Mouse (Mus musculus) activated CD4-positive, CD25-positive, alpha-beta regulatory T cell, adult 4 months (primary cell): ENCODE measurements at regions not wholly inside any gene's neighbourhood (a gene's known extent, or its start where the extent isn't known, plus 50 kb on each side); places are given as distances from the start of the nearest gene placed in this dataset.

Experiments used
- ATAC-seq: one replicate; pipeline ENCODE4 v1.8.0; 2017

DNA sequence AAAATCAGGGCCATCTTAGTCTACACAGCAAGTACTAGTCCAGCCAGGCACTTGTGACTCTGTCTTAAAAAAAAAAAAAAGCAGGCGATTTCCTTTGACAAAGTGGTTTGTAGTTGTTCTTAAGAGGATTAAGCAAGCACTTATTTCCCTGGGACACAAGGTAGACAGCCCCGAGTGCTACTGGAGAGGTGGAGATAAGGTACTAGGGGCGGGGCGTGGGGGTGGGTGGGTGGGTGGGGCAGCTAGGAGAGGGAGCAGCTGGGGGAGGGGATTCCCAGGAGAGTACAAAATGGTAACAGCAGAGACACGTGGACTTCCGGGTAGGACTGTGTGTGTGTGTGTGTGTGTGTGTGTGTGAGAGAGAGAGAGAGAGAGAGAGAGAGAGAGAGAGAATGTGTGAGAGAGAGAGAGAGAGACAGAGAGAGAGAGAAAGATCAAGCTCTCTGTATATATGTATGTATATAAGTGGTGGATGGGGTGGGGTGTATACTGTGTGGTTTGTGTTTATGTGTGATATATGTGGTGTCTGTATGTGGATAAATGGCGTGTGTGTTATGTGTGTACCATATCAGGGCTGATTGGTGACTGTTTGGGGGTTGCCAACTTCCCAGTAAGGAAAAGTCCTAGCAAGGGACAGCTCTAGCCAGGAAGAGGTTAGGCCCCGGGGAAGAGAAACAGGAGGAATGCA is 72.1 kb upstream of the Tle3 start:
- no peak for ATAC-seq

DNA sequence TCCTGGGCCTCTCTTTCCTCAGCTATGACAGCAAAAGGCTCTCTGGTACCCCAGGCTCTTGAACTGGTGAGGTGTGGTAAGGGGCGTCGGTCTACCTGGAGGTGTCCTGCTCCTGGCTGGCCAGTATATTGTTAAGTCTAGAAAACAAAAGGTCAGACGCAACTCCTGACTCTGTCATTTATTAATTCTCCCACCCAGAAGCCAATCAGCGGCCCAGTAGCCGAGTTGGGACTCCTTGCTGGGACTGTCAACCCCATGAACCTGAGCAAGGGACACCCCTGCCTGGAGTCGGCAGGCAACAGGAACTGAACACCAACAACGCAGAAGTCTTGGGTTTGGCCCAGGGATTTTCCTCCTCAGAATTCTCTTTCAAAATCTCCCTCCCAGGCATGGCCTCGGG is 71.1 kb upstream of the Tle3 start:
- no peak for ATAC-seq

DNA sequence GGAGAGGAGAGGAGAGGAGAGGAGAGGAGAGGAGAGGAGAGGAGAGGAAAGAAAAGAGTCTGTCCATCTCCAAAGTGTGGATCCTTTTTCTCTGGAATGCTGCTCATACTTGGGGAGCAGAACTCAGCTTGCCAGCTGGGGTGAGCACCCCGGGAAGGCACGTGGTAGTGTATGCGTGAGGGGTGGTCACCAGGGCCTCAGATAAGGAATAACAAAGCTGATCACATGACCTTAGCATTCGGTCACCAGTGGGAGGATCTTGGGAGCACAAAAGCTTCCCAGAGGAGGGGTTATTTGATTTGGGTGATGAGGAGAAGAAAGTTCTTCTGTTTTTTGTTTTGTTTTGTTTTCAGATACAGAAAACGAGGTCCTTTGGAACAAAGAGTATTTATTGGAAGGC is 69.4 kb upstream of the Tle3 start:
- no peak for ATAC-seq

DNA sequence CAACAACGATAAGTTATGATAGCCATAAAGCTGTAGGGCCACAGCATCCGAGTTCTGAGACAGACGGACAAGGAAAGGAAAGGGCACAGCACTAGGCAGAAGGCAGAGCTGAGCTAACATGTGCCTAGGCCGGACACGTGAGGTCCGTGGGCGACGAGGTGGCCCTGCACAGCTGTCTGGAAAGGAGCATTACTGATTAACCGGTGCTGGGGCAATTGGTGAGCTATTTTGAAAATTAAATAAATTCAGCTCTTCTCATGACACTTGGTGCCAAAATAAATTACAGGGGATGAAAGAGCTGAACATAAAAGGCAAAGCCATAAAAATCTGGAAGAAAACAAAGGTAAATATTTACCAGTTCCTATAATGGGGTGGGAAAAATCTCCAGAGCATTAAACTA is 65.9 kb upstream of the Tle3 start:
- no peak for ATAC-seq

DNA sequence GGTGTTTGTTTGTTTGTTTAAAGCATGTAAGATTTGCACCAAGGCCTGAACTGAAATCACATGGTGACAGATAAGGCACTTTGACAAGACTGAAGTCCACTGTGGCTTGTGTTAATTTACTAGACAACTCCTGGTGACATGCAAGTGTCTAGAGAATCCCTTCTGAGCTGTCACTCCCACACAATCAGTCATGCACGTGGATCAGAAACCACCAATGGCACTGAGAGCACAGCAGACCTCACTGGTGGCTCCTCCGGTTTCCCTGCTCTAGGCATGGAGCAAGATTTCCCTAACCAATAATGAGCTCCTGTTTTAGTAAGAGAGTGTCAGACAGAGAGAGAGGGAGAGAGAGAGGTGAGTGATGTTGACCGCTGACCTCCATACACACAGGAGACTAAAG is 63.1 kb upstream of the Tle3 start:
- no peak for ATAC-seq

DNA sequence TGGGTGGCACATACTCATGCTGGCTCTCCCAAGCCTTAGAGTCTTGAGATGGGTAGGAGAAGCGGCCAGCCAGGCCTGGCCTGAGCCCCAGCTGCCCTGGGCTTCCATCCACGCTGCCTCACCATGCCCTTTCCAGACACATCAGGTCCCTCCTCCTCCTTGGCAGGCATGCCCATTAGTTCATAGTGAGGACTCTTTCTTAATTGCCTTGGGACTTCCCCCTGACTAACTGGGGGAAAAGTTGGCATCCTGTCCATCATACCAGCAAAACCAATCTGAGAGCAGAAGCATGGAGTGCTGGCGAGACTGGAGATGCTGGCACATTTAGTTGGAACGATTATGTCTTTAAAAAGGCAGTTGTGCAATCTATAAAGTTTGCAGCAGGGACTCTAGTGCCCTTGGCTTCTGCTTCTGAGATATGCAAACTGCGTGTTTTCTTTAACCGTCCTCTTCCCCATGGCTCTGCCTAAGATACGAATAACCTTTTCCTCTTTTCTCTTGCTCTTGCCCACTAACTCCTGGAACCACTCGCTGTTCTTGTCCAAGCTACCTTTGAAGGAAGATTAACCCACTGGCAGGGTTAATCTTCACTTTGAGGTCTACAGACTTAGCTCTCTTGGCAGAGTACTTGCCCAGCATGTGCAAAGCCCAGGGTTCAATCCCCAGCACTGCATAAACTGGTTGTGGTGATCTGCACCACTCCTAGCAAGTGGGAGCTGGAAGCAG is 62.2 kb upstream of the Tle3 start:
- ATAC-seq, result no peak

DNA sequence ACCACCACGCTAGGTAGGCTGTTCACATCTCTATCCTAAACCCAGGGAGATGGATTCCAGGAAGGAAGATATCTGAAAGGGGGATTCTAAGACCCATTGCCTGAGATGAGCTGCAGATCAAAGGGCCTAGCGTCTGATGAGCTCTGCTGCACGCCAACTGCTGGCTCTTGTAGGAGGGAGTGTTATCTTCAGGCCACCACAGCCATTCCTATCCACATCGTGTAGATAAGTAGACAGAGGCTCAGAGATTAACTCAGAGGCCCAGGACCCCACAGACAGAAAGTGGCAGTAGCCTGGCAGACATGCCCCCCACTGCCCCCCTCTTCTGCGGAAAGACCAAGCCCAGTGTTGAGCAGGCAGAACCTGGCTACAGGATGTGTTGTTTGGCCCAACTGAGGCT is 61.6 kb upstream of the Tle3 start:
- no peak for ATAC-seq

DNA sequence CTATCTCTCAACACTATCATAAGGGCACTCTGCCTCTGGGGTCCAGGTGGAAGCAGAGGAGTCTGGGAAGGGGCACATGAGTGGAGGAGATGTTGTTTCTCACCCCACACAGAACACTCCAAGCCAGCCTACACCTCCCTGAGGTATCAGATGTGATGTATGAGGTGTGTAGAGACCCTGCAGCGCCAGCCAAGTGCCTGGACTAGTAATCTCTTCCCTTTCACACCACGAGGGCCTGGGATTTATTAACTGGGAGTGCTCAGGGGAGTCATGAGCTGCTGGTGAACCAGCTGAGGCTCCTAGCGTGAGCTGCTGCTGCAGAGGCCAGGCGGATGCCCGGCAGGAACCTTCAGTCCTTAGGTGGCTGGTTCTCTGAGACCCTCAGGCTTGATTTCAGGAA is 60.6 kb upstream of the Tle3 start:
- no peak for ATAC-seq

DNA sequence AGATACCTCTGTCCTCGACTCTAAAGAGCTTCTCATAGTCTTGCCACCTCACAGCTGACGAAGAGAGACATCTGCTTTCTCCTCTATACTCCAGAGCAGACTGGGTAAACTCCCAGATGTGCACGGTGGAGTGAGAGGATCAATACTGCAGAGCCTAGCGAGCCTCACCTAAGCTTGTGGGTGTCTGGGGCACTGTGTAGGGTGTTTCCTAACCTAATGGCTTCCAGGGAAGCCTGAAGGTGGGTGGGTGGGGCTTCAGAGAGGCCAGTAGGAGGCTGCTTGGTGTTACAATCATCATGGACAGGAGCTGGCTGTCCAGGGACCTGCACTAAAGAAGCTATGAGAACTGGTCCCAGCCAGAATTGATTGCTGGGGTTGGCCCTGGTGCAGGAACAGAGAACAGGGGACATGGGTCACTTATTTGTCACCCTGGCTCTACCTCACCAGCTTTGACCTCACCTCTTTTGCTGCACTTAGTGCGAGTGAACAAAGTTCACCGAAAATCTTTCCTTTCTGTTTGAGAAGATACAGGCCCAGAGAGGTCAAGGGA is 57.5 kb upstream of the Tle3 start:
- ATAC-seq, result no peak

DNA sequence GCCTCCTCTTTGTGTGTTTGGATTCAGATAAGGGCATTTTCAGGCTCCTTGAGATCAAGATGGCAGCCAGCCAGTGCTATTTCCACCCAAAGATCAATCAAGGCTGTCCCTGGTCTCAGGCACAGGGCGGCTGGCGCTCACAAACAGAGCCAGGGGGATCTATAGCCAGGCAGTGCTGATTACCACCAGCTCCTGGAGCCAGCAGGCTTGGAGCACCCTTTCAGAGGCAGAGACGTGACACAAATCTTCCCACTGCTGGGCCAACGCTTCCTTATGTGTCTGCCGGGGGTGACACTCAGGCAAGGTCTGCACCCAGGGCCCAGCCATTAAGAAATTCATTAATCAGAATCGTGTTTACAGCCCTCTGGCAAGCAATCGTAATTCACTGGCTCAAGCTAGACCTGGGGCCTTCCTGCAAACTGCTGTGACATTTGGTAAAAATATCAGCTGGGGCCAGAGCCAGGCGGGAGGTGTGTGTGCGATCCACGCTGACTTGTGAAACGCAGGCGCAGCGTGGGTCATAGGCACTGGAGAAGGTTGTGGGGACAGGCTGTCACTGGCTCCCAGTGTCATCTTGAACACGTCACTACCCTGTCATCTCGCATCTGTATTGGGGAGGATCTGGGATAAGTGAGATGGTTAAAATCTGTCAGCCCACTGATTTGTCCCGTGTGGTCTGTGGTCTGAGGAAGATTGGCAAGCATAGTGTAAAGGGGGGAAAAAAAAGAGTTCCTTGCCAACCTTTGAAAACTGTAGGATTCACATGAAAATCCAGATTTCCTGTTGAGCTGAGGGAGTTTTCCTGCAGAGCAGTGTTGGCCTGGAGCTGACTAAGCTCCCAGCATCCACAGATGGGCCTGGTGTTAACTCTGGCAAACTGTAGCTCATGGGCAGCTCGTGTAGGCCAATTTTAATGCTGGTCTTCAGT is 56.5 kb upstream of the Tle3 start:
- ATAC-seq, result no peak

DNA sequence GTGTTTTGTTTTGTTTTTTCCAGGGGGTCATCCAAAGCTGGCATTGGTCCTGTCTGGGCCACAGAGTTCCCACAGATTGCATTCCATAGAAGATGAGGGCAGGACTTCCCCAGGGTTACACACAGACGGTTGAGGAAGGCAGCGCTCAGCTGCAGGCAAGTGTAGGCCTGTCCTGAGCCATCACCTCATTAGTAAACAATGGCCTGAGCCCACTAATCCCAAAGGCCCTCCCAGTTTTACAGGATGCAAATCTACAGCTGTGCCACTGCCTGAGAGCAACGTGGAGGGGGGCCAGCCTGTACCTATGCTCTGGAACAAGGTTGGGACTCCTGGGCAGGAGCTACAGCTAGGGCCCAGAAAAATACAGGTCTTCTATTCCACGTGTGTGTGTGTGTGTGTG is 55.7 kb upstream of the Tle3 start:
- no peak for ATAC-seq

DNA sequence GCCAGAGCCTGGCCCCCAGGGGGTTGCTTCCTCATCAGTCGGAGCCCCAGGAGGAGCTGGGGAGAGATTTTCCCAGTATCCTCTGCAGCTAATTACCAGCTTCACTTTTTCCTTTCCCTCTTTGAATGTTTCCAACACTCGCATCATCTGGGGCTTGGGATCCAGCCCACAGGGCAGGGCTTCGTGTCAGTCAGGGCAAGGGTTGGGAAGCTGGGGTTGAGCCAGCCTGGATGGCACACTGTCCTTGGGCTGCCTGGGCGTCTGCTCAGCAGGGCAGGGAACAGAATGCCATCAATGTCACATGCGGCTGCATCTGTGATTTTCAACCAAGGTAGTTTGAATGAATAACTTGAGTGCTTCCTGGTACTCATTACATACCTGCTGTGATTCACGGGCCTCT is 52.4 kb upstream of the Tle3 start:
- ATAC-seq, result no peak

DNA sequence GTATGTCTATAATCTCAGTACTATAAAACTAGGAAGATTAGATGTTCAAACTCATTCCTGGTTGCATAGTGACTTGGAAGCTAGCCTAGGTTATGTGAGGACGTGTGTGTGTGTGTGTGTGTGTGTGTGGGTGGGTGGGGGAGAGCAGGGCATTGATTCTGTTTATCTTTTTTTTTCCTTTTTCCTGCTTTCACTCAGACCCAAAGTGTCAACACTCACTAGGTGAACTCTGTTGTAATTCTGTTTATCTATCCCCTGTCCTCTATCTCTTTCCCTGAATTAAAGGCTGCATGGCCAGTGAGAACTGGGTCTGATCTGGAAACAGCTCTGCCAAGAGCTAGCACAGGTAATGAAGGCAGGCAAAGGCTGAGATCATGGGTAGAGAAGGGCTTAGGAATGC is 50.9 kb upstream of the Tle3 start:
- ATAC-seq, result no peak

DNA sequence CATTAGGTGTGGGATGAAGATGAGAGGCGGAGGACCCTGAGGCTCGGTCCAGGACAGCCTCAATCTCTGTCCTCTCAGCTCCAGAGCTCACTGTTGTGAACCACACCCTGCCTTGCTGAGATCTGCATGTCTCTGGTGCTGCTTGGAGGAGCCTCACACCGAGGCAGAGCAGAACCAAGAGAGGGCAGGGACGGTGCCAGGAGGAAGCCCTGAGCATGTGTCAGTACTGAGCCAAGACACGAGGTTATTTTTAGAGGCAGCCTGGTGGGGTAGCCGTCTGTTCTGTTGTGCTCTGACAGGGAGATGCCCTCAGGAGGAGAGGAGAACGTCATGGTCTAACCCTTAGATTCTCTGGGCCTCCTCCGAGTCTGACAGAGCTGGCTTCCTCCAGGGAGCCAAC is 50.3 kb upstream of the Tle3 start:
- ATAC-seq, result no peak

DNA sequence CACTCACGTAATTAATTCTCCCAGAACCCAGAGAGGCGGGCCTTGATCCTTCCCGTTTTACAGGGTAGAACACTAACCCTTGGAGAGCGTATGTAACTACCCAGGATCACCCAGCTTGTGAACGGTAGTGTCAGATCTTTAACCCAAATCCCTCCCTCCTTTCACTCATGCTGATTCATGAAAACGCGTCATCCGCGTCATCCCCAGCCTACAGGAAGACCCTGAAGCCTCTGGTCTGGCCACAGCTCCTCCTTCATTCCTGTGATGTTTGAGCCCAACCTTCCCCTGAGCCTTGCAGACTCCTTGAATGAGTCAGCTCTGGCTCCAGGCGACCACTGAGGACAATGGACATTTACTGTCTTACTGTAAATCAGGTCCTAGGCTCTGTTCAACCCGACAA is 49.8 kb upstream of the Tle3 start:
- no peak for ATAC-seq
